ENCODE assay signal across 1 mouse cellular context in the genomic region with DNA sequence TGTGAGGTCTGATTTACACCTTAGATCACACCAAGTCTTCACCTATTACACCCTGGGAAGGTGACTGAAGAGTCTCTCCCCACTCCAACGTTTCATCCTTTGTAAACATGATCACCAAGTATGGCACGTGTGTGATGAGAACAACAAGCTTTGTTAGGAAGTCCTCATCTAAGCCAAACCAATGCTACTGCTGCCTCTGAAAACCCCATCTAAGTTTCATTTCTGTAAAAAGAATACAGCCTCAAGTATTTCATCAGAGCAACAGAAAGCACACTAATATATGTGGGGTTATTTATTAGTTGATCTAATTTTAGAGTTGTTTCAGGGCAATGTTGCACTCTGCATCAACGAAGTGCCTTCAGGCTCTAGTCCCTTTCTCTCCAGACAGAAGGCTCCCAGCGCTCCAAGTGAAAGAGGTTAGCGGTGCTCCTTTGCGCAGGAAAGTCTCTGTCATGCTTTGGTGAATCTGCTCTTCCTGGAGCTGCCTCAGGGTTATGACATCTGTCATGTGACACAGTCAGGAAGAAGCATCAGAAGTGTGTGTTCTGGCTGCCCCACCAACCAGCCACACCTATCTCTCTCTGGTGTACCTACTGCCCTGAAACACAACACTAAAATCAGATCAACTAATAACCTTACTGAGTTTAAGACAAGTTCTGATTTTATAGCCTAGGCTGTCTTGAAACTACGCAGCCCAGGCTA.
TF ChIP-seq lines count a peak whose summit lies in the region.

No protein-coding gene starts in this region.

TF ChIP-seq in CH12.LX, 34 proteins besides CTCF, POLR2A, EP300 and RAD21:
- TF ChIP-seq IRF4 (IDR thresholded peaks at IDR 0.05; ENCODE audit: low read depth, low read length): peak; percentile 15; the same call in 1 of the 2 replicates
- no peak for TF ChIP-seq JUND (conservative IDR thresholded peaks at IDR 0.05; ENCODE audit: low read depth, low read length)
